Mouse (Mus musculus) hematopoietic stem cell, adult 5-6 weeks (primary cell): ENCODE results near the gene Map1lc3b. TPM values are rescaled to one million over a fixed set of nuclear protein-coding genes. Genes with fewer than 3 reads are reported as not detected.

ENCODE experiments used
- ATAC-seq, 2 experiments: fragments of 125-278 bp in 1 of 2; replicated peaks in 1 of 2; 2 replicates each; pipeline ENCODE4 v1.8.0; 2016 to 2017; ENCODE audit warnings: inconsistent platforms in 2 of 2, mild to moderate bottlenecking in 2 of 2, moderate number of reproducible peaks in 2 of 2, low read depth in 1 of 2, moderate TSS enrichment in 1 of 2; ENCODE audit not compliant: low FRiP score in 2 of 2, poor library complexity in 2 of 2, severe bottlenecking in 2 of 2, insufficient read depth in 1 of 2, low TSS enrichment in 1 of 2
- total RNA-seq: library from RNA; stranded (forward); fragments of 172-1452, 232-1000 nt; gene quantifications from 2 replicates; pipeline ENCODE4 v1.2.3, GENCODE M21; 2017

Map1lc3b gene
- total RNA-seq, 1 experiment from 2014 or later = 148 TPM

DNA sequence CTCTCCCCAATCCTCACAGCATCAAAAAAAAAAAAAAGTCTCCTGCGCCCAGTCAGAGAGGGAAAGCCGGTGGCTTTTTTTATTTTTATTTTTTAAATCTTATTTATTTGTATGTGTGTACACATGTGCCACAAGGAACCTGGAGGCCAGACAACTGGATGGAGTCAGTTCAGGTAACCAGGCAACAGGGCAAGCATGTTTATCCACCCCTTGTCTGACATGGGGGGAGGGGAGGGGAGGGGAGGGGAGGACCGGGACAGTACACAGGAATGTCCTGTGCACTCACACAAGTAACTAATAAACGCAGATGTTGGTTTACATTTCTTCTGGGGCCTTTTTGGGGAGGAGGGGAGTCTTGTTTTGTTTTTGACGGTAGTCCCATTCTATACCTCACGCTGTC, 26.5 kb upstream of the Map1lc3b start:
- ATAC-seq = no peak

DNA sequence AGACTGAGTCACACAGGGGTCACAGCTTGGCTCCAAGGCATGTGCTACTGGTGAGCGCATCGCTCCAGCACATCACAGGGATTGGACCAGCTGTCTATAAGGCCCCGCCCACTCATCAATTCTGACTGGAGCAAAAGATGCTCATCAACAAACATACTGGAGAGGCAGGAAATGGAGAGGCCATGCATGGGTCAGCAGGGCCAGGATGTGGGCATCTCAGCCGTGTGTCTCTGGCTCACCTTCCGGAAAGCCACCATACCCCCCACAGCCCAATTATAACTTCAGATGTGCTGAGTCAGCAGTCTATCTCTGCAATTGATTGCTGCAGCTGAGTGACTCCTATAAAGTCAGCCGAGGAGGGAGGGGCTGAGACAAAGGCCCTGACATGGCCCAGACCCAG, 21.8 kb upstream of the Map1lc3b start:
- no peak for ATAC-seq

DNA sequence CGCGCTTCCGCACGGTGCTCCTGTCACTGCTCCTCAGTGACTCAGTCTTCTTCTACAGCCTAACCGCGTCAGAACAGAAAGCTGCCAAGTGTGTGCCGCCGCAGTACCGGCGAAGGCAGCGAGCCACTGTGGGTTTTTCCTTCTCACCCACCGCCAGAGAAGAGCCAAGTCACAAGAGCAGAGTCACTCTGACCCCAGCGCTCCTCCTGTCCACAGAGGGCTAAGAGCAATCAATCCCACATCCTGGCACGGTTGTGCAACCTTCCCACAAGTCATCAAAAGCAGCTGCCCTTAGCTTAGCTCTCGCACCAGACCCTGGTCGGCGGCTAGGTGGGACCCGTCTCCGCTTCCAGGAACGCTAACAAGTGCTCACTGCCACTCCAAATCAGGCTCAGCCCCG, 19.8 kb upstream of the Map1lc3b start:
- ATAC-seq = peak; percentile 68 to 81

DNA sequence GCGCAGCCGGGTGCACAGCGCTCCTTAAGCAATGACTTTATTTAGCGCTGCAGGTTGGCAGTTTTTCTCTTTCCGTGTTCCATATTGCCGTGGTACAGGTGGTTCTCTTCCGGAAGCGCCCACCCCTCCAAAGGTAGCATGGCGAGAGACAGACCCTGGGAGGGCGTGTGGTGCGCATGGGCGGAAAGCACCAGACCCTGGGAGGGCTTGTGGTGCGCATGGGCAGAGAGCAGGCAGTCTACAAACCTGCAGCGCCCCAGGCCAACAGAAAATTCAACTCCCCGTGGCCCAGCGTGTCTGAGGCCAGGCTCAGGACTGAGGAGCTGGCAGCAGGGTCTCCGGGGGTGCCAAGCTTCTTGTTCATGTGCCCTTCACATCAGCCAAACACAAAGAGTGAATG, 19.4 kb upstream of the Map1lc3b start:
- 0 out of 4 replicates have a peak, but pooled peaks of 1 of the 2 experiments have one; percentile 9 for ATAC-seq

DNA sequence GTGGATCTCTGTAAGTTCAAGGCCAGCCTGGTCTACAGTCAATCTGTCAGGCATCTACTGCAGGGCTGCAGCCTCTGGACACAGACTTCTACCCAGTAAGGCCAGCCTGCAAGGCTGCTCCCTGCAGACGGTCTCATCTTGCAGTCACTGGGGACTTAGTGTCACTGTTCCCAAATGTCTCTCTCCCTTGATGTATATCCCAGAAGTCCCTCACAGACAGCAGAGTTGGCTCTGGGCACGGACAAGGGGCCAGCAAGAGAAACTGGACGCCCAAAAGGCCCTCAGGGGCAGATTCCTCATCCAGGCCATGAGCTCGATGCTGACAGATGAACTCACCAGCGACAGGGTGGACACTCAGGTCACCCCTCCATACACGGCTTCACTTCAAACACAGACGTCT, 18.0 kb upstream of the Map1lc3b start:
- no peak for ATAC-seq

DNA sequence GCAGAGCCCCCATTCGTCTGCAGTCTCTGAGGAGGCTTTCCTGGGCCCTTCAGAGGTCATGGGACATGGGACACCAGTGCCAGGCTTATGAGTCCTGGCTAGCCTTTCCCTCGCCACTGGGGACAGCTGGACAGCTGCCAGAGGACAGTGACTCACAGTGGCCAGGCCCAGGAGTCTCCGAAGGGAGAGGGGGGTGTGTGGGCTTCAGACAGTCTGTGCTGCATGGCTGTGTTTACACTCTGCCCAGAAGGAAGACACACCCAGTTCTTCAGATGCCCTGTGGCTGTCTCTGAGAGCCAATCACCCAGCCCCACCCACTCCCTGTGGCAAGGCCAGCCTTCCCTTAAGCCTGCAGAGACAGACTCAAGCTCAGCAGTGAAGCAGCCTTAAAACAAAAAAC, 16.9 kb upstream of the Map1lc3b start:
- no peak for ATAC-seq

DNA sequence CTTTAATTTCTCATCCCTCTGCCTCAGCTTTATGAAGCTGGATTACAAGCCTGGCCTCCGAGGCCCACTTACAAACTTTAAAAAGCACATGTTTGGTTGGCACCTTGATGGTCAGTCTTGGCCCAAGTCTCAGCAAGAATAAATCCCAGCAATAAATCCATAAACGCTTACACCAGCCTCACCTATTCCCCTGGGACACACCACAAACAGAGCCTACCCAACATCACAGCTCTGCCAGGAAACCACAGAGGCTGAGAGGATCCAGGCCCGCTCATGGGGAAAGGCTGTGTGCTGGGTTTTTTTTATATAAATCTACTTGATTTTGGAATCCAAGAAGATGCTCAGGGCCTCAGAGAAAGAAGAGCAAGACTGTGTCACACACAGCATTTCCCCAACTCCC, 14.5 kb upstream of the Map1lc3b start:
- no peak for ATAC-seq

DNA sequence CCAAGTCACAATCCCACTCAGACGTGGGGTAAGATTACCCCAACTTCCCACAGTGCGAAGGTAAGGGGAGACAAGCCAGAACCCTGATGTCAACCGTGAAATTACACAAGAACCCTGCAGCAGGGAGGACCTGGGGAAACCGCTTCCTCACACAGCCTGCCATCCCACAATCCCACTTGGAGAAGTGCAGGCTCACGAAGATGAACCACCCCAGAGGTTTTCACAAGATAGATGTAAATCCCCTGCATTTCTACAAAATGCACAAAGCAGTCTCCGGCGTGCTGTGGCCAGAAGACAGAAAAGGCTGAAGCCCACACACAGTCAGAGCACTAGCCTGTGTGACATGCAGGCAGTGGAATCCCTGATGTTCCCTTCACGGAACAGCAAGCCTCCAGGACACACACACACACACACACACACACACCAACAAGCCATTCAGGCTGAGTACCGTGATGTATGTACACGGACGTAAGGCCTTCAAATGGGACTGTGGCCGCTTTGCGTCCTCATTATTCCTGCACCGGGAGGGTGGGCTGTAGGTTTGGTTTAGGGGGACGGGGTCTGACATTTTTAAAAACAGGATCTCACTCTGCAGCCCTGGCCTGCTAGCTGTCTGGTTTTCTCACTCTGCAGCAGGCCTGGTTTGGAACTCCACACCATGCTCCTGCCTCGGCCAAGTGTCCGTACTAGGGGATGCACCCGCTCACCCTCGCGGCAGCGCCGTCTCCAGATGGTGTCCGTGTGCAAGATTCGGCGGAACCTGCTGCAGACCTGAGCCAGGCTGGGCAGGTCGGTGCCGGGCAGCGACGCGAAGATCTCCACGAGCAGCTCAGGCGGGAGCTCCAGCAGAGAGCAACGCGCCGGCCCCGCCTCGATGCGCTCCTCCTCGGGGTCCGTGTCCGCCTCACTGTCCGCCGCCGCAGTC, 12.1 kb upstream of the Map1lc3b start:
- peak in 1 of 2 experiments; percentile 8; a peak in 2 of 4 replicates for ATAC-seq

DNA sequence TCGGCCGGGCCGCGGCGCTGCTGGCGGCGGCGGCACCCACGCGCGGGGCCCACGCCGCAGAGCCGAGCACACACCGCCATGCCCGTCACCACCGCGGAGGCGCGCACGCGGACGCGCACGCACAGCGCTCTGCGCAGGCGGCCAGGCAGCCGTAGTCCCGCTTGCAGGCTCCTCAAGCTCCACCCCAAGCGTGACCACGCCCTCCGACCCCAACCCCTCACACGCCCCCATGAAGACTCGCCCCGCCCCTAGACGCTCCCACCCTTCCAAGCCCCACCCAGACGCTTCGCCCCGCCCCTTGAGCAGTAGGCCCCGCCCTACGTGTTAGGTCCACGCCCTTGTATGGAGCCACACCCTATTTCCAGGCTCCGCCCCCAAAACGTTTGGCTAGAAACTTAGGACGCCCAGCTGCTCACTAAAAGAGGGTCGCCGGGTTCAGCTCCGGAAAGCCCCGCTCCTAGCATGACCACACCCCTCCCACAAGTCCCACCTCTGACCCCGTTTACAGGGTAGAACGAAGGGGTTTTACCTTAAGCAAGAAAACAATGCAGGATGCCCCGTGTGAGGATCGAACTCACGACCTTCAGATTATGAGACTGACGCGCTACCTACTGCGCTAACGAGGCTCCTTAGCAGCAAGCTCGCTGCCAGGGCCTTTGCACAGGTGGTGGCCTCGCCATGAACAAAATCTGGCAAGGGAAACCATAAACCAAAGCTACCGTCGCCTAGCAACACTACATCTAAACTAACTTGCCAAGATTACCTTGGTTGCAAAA, 11.3 kb upstream of the Map1lc3b start, which contains the start of gene Fbxo31:
Gene Fbxo31, minus strand, starts transcription at position 131 of the 776 bp plus-strand sequence.
- peak; percentile 74 to 78 for ATAC-seq

DNA sequence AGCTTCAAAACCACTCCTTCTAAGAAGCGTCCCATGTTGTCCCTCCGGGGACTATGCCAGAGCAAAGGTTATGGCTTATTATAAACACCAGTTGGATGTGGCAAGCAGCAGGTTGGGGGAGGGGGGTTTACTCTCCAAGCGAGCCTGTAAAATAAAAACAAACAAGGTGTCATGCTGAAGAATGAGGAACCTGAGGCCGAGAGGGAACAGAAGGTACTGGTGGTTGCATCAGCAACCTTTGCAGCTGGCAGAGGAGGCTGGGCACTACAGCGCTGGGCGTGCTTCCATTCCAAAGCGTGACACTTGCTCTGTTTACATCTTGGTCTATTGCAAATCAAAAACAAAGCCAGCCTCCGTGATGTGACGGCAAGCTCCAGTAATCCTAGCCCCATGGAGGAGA, 9.7 kb upstream of the Map1lc3b start:
- peak; percentile 18 to 23; a peak in 2 of 4 replicates for ATAC-seq

DNA sequence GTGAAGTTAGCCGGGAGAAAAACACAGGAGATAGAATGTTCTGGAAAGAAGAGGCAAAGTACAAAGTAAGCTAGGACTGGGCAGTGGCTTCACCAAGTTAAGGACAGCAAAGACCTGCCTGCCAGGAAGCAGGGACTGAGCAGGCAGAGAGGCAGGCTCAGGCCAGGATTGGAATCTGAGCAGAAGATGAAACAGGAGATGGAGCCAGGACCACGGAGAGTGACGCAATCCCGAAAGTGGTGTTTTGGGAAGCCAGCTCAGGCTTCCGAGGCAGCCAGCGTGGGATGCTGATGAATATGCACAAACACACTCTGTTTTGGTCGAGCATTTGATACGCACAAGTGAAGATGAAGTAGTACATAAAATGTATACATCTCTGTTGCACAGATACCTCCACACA, 6.5 kb upstream of the Map1lc3b start:
- no peak for ATAC-seq

DNA sequence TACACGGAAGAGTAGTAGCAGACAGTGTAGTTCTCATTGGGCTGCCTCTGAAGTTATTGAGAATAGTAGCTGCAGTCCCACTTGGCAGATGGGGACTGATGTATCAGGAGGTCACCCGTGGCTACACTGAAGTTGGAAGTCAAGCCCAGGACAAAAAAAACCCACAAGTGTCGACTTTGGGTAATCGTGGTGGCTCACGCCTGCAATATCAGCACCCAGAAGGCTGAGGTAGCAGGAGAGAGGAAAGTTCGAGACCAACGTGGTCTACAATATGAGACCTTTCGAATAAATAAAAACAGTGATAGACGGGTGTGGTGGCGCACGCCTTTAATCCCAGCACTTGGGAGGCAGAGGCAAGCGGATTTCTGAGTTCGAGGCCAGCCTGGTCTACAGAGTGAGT, 5.4 kb upstream of the Map1lc3b start:
- ATAC-seq = no peak

DNA sequence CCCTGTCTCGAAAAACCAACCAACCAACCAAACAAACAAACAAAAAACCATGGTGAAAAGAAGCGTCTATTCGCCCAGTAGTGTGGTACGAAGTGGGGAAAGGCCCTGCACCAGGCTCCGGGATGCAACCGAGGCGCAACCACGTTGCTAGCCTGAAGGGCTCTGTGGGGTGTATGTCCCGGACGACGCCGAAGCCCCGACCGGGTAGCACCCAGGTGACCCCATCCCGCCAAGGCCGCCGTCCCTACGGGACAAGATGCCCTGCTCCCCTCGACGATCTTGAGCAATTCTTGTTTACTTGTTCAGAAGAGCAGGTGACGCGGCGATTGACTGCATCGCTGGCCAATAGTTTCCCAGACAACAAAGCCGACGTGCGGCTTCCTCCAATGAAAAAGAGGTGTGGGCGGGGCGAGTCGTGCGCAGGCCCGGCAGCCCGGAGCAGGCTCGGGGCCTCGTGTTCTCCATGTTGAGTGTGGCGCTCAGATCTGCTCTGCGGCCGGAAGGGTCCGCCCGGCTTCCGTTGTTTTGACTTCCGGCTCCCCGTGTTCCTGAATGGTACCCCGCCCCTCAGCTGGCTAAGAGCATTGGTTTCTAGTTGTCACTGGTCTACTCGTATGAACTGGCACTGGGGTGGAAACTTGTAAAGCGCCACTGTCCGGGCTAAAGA, 4.9 kb upstream of the Map1lc3b start:
- peak; percentile 92 to 96 for ATAC-seq

DNA sequence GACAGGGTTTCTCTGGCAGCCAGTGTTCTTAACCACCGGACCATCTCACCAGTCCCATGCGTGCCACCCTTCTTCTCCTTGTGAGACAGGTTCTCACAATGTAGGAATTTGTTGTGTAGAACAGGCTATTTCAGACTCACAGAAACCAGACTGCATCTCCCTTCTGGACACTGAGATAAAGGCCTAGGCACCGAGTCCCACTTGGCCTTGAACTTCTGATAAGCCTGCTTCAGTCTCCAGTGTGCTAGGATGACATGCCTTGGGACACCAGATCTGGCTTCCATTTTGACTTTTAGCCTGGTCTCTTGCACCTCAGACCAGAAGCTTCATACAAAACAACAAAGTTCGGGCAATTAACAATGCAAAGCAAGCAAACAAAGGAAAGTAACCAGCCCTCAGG, 1.4 kb upstream of the Map1lc3b start:
- ATAC-seq = no peak

DNA sequence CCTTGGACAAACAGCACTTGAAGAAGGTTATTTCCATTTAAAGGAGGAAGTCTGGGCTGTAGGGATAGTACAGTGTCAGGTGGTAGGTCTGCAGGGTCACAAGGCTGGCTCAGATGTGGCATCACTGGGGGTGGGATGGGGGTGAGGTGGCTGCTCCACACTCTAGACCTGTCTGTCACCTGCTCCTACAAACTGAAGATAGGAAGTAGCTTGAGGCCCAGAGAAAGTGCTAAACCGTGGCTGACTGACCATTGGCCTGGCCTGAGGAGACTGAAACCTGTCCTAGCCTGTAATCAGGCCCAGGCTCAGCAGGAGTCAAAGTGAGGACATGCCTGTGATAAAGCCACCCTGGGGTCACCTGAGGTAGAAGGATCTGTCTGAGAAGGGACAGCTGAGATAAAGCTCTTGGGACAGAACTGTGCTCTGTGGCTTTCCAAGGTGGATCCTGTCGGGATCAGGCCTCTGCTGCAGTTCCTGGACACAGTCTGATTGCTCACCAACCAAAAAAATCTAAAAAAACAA, 895 bp upstream of the Map1lc3b start:
- no peak for ATAC-seq

DNA sequence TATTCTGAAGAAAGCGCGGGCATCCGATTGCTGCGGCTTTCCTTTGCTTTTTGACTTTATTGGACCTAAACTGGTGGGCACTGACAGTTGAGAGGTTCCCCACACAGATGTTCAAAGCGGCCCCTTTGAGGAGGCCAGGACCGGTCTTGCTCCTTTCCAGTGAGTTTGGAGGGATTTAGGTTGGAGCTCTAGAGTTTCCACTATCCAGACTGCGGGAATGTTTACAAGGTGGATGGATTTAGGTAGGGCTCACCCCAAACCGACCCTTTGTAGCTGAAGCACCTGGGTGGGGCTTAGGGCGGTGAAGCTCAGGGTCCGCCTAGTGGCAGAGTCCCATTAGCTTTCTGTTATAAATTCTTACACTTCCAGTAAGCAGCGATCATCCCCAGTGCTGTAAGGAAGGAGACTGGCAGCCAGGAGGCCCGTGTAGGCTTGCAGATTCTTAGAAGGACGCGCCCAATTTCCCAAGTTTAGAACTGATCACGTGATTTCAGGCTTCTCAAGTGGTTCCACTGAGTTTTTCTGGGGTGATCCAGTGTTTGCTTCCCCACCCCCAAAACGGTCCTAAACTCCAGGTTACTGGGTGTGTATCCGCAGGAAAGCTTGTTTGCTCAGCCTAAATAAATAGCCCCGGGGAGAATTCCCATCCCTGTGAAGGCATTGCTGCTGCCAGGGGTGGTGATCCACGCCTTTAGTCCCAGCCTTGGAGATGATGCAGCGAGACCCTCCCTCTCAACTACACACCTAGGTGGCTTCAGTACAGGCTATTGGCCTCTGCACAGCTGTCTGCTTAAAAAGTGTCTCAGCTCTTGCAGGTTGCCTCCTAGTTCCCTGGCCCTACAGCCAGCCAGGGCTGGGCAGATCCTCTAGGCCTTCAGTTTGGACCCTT, 1.3 kb downstream of the Map1lc3b start:
- ATAC-seq = peak; percentile 57 to 89

DNA sequence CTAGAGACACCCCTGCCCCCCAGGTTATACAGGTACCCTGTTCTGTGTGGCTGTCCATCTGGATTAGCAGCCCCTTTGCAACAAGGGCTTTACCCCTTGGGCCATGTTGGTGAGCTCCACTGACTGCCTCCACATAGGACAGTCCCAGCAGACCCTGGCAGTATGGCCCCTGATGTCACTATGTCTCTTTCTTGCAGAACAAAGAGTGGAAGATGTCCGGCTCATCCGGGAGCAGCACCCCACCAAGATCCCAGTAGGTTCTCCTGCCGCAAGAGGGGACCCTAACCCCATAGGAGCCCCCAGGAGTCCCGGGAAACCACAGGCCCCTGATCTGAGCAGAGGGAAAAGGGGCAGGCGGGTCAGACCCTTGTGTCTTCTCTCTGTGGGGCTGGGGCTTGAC, 3.1 kb downstream of the Map1lc3b start:
- ATAC-seq = no peak
